Mouse (Mus musculus): Measurements from ENCODE around the gene Ccnd1.
A peak's percentile ranks its signal among the peaks of the same experiment; 100 is the strongest.
"Not testable (repeated sequence)": the region's sequence is repeated elsewhere in the genome, so short reads cannot be mapped to it uniquely, and the experiment has no call there.

The Ccnd1 gene

GRCm38 (mm10) chr7:144906708-144907397 lies 32.9 kb downstream of the Ccnd1 start:
- DNase-seq = peak; percentile 69

- DNase-seq = not testable (repeated sequence)
Observed at GRCm38 (mm10) chr7:144905514-144905913, 34.2 kb downstream of the Ccnd1 start.

- DNase-seq = no peak
Observed at GRCm38 (mm10) chr7:144898506-144898905, 41.2 kb downstream of the Ccnd1 start.

- no peak for DNase-seq
Observed at GRCm38 (mm10) chr7:144896294-144897218, 43.2 kb downstream of the Ccnd1 start, which contains the start of gene Fgf15. Gene Fgf15, plus strand, starts transcription at chr7:144896531.

GRCm38 (mm10) chr7:144895305-144896111 lies 44.2 kb downstream of the Ccnd1 start:
- peak; percentile 84 for DNase-seq

- no peak for DNase-seq
Observed at GRCm38 (mm10) chr7:144894706-144895105, 45.0 kb downstream of the Ccnd1 start.

- peak; percentile 51 for DNase-seq
Observed at GRCm38 (mm10) chr7:144894191-144894590, 45.5 kb downstream of the Ccnd1 start.

GRCm38 (mm10) chr7:144892322-144892721 lies 47.4 kb downstream of the Ccnd1 start:
- no peak for DNase-seq

- DNase-seq = no peak
Observed at GRCm38 (mm10) chr7:144891863-144892262, 47.9 kb downstream of the Ccnd1 start.

- DNase-seq = not testable (repeated sequence)
Observed at GRCm38 (mm10) chr7:144890661-144891060, 49.1 kb downstream of the Ccnd1 start.

- peak; percentile 52 for DNase-seq
Observed at GRCm38 (mm10) chr7:144888564-144889299, 51.0 kb downstream of the Ccnd1 start.

GRCm38 (mm10) chr7:144887672-144888071 lies 52.1 kb downstream of the Ccnd1 start:
- DNase-seq = no peak

- no peak for DNase-seq
Observed at GRCm38 (mm10) chr7:144883106-144883505, 56.6 kb downstream of the Ccnd1 start.

Measured in lung, postnatal 10 days (tissue).